Mouse (Mus musculus): ENCODE measurements at regions not wholly inside any gene's neighbourhood (a gene's known extent, or its start where the extent isn't known, plus 50 kb on each side); places are given as distances from the start of the nearest gene placed in this dataset.

DNA sequence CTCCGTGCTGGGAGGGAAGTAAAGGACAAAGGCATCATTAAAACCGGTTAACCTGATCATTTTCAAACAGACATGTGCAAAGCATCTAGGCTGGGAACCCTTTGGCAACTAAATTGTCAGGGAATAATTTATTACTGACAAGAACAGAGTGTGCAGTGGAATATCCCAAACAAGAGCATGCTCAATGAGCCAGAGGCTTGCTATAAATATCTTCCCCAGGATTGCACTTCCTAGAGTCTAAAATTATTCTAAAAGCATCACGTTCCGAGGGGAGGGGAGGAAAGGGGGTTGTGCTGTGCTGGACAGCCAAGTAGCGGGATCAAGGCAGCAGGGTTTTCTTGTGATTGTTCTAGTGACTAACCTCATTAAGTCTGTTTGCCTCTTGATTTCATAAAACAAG lies 356.0 kb upstream of the Cited2 start:
- no peak for ATAC-seq (ENCODE audit: extremely low read depth, insufficient number of reproducible peaks, low FRiP score, poor library complexity, severe bottlenecking)

DNA sequence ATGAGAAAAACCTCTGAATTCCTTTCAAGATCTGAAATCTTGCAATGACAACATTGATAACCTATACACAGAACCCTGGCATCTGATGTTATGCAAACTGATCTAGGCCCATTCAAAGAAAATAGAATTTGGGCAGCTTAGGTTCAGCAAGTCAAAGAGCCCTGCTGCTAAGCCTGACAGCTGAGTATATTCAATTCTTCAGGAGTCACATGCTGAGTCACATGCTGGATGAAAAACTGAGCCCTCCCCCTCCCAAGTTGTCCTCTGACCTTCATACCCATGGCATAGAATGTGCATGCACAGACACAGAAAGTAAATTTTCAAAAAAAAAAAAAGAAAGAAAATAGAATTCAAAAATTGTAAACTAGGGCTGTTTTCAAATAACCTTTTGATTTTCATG lies 355.6 kb upstream of the Cited2 start:
- ATAC-seq (ENCODE audit: extremely low read depth, insufficient number of reproducible peaks, low FRiP score, poor library complexity, severe bottlenecking) = no peak

DNA sequence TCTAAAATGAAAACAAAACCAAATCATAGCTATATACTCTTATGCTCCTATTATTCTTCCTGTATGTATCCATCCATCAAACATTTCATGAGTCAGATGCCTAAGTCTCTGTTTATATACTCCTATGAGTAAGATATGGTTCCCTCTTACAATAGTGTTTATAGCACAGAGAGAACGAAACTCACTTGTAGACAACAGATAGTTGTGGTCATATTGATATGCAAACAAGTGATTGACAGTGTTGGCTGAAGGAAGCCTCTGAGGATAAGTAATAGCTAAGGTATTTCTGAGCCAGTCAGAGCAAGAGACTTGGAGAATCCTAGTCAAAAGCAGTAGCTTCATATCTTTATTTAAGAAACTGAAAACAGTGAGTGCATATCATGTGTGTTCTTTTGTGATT lies 354.4 kb upstream of the Cited2 start:
- no peak for ATAC-seq (ENCODE audit: extremely low read depth, insufficient number of reproducible peaks, low FRiP score, poor library complexity, severe bottlenecking)

DNA sequence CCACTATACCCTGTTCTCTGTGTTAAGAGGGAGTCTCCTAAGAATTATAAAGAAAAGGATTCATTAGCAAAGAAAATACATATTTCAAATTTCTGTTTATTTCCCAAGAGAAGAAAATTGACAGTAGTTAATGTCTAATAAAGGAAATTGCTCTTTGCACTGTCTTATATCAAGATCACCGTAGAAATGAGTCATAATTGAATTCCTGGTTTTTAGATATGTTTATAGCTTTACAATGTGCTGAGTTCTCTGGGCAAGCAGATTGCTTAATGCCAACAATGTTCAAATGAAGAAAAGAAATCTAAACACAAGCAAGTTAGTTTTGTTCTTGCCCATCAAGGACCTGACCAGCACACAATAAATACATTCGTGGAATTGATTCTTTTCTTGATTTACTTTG lies 350.1 kb upstream of the Cited2 start:
- ATAC-seq (ENCODE audit: extremely low read depth, insufficient number of reproducible peaks, low FRiP score, poor library complexity, severe bottlenecking) = no peak

DNA sequence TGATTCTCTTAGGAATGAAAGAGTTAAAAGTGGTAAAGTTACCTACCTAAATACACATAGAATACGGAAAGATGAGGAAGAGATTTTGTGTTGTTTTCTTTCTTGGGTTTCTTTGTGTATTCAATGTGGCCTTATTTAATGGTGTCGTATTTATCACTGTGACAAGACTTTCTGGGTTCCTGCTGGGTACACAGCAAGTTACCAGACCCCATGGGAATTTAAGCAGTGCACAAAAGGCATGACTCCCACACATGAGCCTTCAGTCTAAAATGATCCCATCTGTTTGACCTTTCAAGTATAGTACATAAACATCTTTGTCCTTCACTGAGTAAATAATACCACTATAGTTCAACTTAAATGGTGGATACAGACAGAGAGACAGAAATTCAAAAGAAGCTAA lies 349.0 kb upstream of the Cited2 start:
- ATAC-seq (ENCODE audit: extremely low read depth, insufficient number of reproducible peaks, low FRiP score, poor library complexity, severe bottlenecking) = no peak

DNA sequence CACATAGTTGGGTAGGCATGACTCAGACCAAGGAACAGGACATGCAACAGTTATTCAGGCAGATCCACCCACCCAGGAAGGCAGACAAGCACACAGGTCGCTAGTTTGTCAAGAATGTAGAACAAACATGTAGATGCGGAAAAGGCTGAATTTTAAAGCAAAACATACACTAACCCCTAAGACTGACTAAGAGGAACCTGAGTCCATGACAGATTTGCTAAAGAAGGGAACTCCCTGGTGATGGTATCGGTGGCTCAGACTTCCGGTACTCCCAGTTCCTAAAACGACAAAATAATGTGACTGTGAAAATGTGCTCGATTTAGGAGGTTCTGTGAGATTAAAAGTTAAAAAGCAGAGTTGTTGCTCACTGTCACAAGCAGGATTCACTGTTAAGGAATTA lies 340.0 kb upstream of the Cited2 start:
- ATAC-seq (ENCODE audit: extremely low read depth, insufficient number of reproducible peaks, low FRiP score, poor library complexity, severe bottlenecking) = no peak

DNA sequence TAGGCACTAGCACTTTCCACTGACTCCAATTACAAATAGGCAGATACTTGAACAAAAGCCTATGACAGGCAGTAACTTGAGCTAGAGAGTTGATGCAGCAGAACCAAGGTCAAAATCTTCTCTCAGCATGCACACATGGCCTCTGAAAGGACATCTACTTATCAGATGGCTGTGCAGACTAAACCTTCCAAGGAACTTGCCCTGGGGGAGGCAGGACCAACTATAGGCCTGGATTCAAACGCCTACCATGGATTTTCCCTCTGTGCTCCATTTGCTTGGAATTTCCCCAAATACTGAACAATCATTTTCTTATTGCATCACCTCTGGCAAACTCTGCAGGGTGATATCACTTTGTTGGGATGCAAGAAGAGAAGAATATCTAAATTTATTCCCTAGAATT lies 337.8 kb upstream of the Cited2 start:
- no peak for ATAC-seq (ENCODE audit: extremely low read depth, insufficient number of reproducible peaks, low FRiP score, poor library complexity, severe bottlenecking)

DNA sequence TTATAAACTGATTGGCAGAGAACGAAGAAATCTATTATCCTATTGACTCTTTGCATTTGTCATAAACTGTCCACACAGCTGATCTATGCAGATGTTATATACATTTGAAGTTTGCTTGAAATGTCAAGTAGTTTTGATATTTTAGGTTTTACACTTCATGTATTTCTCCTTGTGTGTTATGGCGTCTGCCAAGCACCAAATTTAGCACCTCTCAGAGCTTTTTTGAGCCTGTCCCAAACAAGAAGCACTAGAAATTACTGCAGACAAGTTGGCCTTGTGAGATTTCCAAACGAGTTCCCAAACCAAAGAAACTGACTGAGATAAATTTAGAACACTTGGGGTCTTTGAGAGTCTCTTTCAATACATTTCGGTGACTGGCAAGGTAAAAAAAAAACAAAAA lies 335.7 kb upstream of the Cited2 start:
- no peak for ATAC-seq (ENCODE audit: extremely low read depth, insufficient number of reproducible peaks, low FRiP score, poor library complexity, severe bottlenecking)

DNA sequence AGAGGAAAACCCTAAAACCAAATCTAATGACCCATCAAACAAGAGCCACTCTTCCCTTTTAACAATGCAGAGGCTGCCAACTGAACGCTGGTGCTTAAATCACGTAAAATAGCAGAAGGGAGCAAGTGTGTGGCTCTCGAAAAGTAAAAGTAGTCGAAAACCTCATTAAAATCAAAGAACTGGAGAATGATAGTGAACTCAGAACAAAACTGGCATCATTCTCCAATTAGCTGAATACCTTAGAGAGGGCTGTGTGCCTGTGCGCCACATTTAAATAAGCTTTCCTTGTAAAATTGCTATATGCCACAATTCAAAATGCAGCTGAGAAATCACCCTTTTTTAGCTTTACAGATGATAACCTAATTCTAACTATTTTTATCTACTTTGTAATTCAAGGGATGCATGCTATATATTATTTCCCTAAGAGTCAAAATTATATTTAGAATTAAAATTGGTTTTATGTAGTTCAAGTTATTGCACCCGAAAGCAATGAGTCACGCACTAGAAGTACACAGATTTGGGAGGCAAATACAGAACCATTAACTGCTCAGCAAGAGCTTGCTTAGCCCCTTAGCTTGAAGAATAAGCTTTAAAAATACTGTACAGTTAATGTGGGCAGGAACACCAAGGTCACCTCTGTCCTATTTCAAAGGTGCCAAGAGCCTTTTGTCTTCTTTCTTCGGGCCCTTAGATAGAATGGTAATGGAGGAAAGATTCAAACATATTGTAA lies 327.4 kb upstream of the Cited2 start:
- no peak for ATAC-seq (ENCODE audit: extremely low read depth, insufficient number of reproducible peaks, low FRiP score, poor library complexity, severe bottlenecking)

DNA sequence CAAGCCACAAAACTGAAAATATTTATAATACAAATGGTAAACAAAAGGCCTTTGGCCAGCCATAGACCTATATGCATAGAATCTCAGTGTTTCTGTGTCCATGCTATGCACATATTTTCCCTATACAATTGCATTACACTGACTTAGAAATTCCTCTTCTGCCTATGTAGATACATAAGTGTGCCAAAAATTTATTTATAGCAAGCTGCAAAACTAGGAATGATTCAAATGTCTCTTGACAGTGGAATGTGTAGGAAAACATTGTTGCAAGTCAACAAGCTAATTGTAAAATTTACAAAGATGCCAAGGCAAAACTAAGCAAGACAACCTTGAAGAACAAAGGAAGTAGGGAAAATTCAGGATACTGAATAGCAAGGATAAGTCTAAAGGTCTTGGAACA lies 319.1 kb upstream of the Cited2 start:
- ATAC-seq (ENCODE audit: extremely low read depth, insufficient number of reproducible peaks, low FRiP score, poor library complexity, severe bottlenecking) = no peak

DNA sequence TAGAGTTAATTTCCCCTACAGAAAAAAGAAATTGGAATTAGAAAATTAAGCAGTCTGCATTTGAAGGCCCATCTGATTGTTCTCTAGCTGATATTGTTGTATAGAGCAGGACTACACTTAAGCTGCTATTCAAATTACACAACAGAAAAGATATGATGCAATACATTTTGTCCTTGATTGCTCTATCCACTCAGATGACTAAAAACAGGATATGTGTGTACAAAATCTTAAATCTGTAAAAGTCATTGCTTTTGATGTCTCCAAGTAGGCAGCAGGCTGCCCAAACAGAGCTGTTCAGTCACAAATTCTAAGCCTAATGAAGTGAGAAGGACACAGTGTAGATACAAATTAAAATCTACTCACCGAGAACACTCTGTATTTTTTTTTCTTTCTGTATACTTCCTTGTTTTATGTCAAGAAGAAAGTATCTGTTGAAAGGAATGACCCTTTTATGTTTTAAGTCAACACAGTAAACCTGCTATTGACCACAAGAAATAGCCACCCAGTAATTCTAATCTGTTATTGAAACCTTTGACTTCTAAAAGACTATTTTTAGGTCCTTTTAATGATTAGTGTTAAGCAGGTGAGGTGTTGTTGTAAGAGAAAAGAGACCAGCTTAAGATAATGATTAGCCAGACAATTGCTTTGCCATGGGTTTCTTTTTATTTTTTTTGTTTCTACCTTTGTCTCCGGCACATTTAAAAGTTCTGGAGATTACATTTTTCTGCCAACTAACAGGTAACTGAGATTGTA lies 315.0 kb upstream of the Cited2 start:
- ATAC-seq (ENCODE audit: extremely low read depth, insufficient number of reproducible peaks, low FRiP score, poor library complexity, severe bottlenecking) = no peak

DNA sequence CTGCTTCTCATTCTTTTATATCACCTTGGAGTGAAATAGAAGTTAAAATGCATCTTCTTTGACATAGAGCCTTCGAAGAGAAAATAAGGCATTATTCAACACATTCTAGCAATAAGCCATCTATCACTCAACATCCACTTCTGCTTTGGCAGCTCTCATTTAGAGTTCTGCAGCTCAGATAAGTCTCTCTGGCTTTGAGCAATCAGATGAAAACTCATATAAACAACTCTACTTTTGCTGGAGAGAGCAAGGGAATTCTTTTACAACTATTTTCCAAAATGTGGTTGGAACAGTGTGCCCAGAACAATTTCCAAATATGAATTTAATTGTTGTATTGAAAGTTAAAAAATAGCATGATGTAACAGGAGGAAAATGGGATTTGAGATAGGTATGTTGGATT lies 314.2 kb upstream of the Cited2 start:
- ATAC-seq (ENCODE audit: extremely low read depth, insufficient number of reproducible peaks, low FRiP score, poor library complexity, severe bottlenecking) = no peak

DNA sequence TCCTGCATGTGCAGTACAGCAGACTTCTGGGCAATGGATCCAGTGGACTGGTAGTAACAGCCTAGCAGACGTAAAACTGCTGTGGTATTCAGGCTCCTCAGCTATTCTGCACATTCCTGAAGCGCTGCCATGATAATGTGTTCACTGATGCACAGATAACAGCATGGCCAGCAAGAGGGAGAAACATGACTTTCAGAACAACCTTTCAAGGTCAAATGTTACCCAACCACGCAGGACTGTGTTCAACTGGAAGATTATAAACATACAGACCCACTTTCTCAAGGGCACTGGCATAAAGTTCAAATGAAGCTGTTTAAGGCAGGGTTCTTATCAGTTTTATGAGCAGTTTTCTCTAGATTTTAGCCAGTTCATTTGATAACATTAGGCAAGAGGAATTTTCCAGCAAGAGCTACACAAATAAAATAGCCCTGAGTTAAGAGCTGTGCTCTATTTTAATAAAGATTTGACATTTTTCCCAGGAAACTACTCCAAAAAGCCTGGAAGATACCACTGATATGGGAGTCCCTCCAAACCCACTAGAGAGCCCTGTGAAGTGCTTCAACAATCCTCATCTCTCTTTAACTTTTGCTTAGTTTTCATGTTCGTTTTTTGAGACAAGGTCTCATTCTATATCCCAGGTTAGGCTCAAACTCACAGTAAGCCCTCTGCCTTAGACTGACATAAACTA lies 311.6 kb upstream of the Cited2 start:
- ATAC-seq (ENCODE audit: extremely low read depth, insufficient number of reproducible peaks, low FRiP score, poor library complexity, severe bottlenecking) = no peak

DNA sequence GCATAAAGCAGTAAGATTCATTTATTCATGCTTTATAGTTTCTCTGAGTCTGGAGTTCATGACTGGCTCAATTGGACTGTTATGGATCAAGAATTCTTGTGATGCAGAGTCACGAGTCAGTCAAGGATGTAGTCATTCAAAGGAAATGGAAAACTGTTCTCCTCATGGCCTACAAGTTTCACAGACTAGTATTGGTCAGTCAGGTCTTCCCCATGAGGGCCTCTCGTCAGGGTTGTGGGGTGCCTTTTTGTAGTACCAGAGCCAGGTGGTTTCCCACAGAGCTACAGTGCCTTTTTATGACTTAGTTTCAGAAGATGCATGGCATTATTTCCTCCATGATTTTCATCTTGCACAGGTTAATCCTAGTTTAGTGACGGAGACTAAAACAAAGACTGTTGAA lies 307.9 kb upstream of the Cited2 start:
- ATAC-seq (ENCODE audit: extremely low read depth, insufficient number of reproducible peaks, low FRiP score, poor library complexity, severe bottlenecking) = no peak

DNA sequence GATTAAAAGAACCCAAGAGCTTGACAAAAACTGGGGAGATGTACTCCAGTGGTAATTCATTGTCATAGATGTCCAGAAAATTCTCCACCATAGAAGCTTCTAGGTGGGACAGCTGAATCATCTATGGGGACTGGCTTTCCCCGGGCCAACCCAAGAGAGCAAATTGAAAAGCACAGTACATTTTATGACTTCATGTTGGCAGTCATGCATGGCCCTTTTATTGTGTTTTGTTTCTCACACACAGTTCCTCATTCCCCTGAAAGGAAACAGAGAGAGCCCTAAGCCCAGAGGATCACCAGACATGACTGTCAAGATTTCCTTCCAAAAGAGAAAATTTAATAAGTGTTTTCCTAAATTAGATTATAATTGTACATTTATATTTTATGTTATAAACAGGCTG lies 306.9 kb upstream of the Cited2 start:
- peak; percentile 68; the same call in 1 of the 2 replicates for ATAC-seq (ENCODE audit: extremely low read depth, insufficient number of reproducible peaks, low FRiP score, poor library complexity, severe bottlenecking)

DNA sequence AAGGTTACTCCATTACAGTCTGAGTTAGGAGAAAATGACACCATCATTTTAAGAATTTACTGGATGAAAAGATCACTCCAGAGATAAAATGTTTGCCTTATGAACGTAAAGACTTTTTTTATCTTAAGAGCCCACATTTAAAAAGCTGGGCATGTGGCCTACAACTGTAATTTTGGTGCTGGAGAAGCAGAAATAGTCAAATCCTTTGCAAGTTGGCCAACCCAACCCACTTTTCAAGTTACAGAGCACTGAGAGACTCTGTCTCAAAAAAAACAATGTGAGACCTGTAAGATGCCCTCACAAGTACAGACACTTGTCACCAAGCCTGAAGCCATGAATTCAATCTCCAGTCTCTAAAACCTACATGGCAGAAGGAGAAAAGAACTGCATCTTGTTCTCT lies 305.6 kb upstream of the Cited2 start:
- no peak for ATAC-seq (ENCODE audit: extremely low read depth, insufficient number of reproducible peaks, low FRiP score, poor library complexity, severe bottlenecking)

DNA sequence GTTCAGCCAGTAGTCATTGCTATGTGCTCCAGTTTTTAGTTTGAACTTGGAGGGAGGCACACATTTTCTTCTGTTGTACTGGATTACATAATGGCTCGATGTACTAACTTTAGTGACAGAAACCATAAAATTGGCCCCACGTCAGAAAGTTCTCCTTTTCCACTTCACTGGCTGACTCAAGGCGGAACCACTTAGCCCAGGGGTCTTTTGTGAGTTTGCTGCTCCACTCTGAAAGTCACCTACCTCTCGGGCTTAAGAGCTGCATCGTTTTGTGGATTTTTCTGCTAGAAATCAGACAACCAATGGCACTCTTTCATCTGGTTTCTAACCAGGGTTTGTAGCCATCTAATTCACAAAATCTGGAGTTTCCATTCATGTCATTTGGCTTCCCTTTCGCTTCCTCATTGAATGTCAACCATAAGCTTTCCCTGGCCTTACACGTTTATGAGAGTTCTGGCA lies 304.8 kb upstream of the Cited2 start:
- ATAC-seq (ENCODE audit: extremely low read depth, insufficient number of reproducible peaks, low FRiP score, poor library complexity, severe bottlenecking) = peak; percentile 67

DNA sequence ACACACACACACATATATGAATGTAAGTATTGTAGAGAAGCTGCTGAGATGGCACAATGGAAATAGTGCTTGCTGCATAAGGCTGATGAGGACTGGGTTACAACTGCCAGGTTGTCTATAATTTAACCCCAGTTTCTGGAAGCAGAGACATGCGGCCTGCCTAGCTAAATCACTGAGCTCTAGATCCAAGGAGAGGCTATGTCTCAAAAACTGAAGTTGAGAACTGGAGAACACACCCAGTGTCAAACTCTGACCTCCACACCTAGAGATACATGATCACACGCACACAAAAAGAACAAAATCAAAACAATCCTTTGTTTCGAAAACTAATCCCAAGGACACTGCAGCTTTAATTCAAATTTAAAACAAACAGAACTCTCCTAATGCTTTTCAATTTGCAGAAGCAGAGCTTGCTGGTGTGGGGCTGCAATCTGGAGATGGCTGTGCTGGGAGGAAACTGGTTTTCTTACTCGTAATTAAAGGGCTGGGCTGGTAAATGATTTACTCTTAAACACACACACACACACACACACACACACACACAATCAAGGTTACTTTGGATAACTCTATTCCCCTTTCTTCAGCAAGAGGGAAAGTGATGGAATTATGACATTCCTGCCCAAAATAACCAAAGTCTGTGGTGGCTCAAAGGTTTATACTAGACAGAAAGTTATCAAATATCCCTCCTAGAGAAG lies 299.3 kb upstream of the Cited2 start:
- no peak for ATAC-seq (ENCODE audit: extremely low read depth, insufficient number of reproducible peaks, low FRiP score, poor library complexity, severe bottlenecking)

DNA sequence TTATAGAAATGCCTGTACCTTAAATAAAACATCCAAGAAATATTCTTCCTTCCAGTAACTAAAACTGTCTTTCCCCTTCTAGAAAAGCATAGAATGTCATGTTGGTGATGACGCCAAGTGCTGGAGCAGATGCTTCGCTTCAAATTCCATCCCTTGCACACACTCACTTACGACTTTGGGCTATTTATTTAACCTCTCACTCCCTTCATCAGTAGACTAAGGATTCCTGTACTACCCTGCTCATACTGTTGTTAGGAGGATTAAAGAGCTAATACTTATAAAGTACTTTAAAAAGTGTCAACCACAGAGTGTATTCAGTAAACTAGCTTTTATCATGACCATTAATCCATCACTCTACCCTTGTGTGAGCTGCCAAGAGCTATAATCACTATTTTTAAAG lies 296.8 kb upstream of the Cited2 start:
- ATAC-seq (ENCODE audit: extremely low read depth, insufficient number of reproducible peaks, low FRiP score, poor library complexity, severe bottlenecking) = no peak

DNA sequence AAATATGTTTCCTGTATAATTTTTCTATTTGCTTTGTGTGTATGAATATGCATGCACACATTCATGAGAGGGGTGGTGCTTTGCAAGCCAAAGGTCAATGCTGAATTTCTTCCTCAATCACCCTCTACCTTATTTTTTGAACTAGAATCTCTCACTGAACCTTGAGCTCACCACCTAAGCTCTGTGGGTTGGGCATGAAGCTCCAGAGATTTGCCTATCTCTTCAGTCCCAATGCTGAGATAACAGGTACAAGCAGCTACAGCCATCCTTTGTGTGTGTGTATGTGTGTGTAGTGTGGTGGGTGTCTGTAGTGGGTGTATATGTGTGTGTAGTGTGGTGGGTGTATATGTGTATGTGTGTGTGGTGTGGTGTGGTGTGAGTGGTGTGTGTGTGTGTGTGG lies 295.7 kb upstream of the Cited2 start:
- no peak for ATAC-seq (ENCODE audit: extremely low read depth, insufficient number of reproducible peaks, low FRiP score, poor library complexity, severe bottlenecking)

Measured in neutrophil, adult 5-6 weeks (primary cell).